Mouse (Mus musculus) megakaryocyte, embryonic 14.5 days (primary cell): Measurements from ENCODE around the gene Pbx4. TPM values are rescaled to one million over a fixed set of nuclear protein-coding genes. Genes with fewer than 3 reads are reported as not detected.
A peak's percentile ranks its signal among the peaks of the same experiment; 100 is the strongest.

Experiments
- H3K27me3 ChIP-seq: replicated peaks from 2 replicates; pipeline ENCODE3; 2012; ENCODE audit warnings: inconsistent platforms
- H3K36me3 ChIP-seq: replicated peaks from 2 replicates; pipeline ENCODE3; 2012; ENCODE audit warnings: low read length, inconsistent platforms, mixed read lengths
- H3K4me1 ChIP-seq: 2 replicates; pipeline ENCODE4 v1.6.1; 2012; ENCODE audit warnings: inconsistent platforms
- H3K4me3 ChIP-seq: replicated peaks from 2 replicates; pipeline ENCODE3; 2012; ENCODE audit warnings: moderate library complexity, mild to moderate bottlenecking, inconsistent platforms
- H3K9me3 ChIP-seq: 2 replicates; pipeline ENCODE4 v1.6.1; 2012; ENCODE audit warnings: inconsistent platforms
- FLI1 ChIP-seq: IDR thresholded peaks from 2 replicates; pipeline ENCODE4 v1.6.1; 2012; ENCODE audit warnings: low read length, inconsistent platforms, mixed read lengths
- GATA1 ChIP-seq: IDR thresholded peaks from 3 replicates; pipeline ENCODE4 v1.6.1; 2012; ENCODE audit warnings: mixed read lengths, low read length, inconsistent platforms, borderline replicate concordance
- polyA plus RNA-seq: library from polyadenylated mRNA; stranded (reverse); fragments of >175 nt; gene quantifications from 2 replicates; pipeline ENCODE4 v1.2.3, GENCODE M21; 2012; ENCODE audit warnings: low replicate concordance; ENCODE audit not compliant: insufficient read depth

Pbx4 gene
- polyA plus RNA-seq, 1 experiment: 1.7 TPM

GRCm38 (mm10) chr8:69919876-69920662 lies 87.8 kb downstream of the Pbx4 start:
- Histone ChIP-seq H3K36me3 (peaks cover 85% of the 10 kb centered on the region), H3K4me3 (peak overlapping the region; percentile 79), H3K9me3 (no peaks in the 10 kb centered on the region), H3K27me3 (no peaks in the 10 kb centered on the region), H3K4me1 (peaks cover 94% of the 10 kb centered on the region)
- TF ChIP-seq FLI1: no peak
- TF ChIP-seq GATA1: no peak

DNA sequence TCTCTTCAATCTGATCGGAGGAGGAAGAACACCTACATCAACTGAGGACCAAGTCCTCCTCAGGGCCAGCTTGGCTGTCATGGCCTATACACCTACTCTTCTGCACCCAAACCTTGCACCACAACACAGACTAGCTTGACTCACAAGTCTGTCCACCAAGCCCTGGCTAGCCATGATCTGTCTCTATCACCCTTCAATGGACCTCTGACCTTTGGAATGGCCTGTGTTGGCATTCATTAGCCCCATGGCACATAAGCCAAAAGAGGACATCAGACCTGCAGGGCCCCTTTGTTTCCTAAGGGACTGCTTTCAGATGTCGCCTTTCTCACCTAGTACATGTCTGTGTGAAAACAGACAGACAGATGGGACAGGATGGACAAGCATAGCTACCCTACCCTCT lies 88.8 kb downstream of the Pbx4 start:
- Histone ChIP-seq H3K36me3 (peaks cover 84% of the 10 kb centered on the region), H3K4me1 (peaks cover 96% of the 10 kb centered on the region), H3K27me3 (no peaks in the 10 kb centered on the region), H3K4me3 (peak overlapping the region; percentile 79), H3K9me3 (no peaks in the 10 kb centered on the region)
- TF ChIP-seq GATA1 (no peak), FLI1 (no peak)

Other genes with a start within 250 kb of the Pbx4 start
- gene Zfp868, start 206.9 kb upstream of the Pbx4 start, polyA plus RNA-seq: 0.07 and 1.4 TPM in 2 replicates
- gene Zfp964, start 178.0 kb upstream of the Pbx4 start, polyA plus RNA-seq: not detected in 2 replicates
- gene Zfp869, start 121.8 kb upstream of the Pbx4 start, polyA plus RNA-seq: 0.32 TPM in 1 of 2 replicates, not detected in the other
- gene Zfp963, start 82.5 kb upstream of the Pbx4 start, polyA plus RNA-seq: 0.22 TPM in 1 of 2 replicates, not detected in the other
- gene Gm20422, start 57.6 kb upstream of the Pbx4 start, polyA plus RNA-seq: not detected in 2 replicates
- gene Atp13a1, start 41.3 kb upstream of the Pbx4 start, polyA plus RNA-seq: 21.5 and 34.8 TPM in 2 replicates
- not detected in 2 replicates for gene Zfp866, start 41.3 kb upstream of the Pbx4 start, polyA plus RNA-seq
- gene Gmip, start 23.8 kb upstream of the Pbx4 start, polyA plus RNA-seq: 7.0 and 14.6 TPM in 2 replicates
- 0.08 TPM in 1 of 2 replicates, not detected in the other for gene Lpar2, start 10.1 kb upstream of the Pbx4 start, polyA plus RNA-seq
- gene Cilp2, start 55.2 kb downstream of the Pbx4 start, polyA plus RNA-seq: 0.20 TPM in 1 of 2 replicates, not detected in the other
- gene Tssk6, start 69.7 kb downstream of the Pbx4 start, polyA plus RNA-seq: 1.3 and 5.3 TPM in 2 replicates
- gene Ndufa13, start 70.1 kb downstream of the Pbx4 start, polyA plus RNA-seq: 31.7 and 195 TPM in 2 replicates
- 4.7 and 13.7 TPM in 2 replicates for gene Yjefn3, start 70.2 kb downstream of the Pbx4 start, polyA plus RNA-seq
- 83.9 and 88.5 TPM in 2 replicates for gene Gatad2a, start 163.9 kb downstream of the Pbx4 start, polyA plus RNA-seq
- gene Mau2, start 210.2 kb downstream of the Pbx4 start, polyA plus RNA-seq: 6.5 and 11.5 TPM in 2 replicates
- 38.9 and 42.3 TPM in 2 replicates for gene Sugp1, start 210.3 kb downstream of the Pbx4 start, polyA plus RNA-seq
- gene Tm6sf2, start 240.4 kb downstream of the Pbx4 start, polyA plus RNA-seq: 0.34 TPM in 1 of 2 replicates, not detected in the other